Mouse (Mus musculus) heart, adult 18-20 months (tissue): ENCODE measurements around the gene Nuak1. TPM values are rescaled to one million over a fixed set of nuclear protein-coding genes. Genes with fewer than 3 reads are reported as not detected.

ENCODE experiments used
- DNase-seq, 2 experiments: peaks; one replicate each; pipeline ENCODE4 v3.0.0; 2021 to 2022; ENCODE audit warnings: mixed read lengths in 1 of 2
- total RNA-seq, 2 experiments: library from RNA; stranded (reverse); gene quantifications; 2 replicates each; pipeline ENCODE4 v1.2.3; 2021

Nuak1 gene
- total RNA-seq, 2 experiments from 2014 or later = 27.9 to 32.2 TPM

DNA sequence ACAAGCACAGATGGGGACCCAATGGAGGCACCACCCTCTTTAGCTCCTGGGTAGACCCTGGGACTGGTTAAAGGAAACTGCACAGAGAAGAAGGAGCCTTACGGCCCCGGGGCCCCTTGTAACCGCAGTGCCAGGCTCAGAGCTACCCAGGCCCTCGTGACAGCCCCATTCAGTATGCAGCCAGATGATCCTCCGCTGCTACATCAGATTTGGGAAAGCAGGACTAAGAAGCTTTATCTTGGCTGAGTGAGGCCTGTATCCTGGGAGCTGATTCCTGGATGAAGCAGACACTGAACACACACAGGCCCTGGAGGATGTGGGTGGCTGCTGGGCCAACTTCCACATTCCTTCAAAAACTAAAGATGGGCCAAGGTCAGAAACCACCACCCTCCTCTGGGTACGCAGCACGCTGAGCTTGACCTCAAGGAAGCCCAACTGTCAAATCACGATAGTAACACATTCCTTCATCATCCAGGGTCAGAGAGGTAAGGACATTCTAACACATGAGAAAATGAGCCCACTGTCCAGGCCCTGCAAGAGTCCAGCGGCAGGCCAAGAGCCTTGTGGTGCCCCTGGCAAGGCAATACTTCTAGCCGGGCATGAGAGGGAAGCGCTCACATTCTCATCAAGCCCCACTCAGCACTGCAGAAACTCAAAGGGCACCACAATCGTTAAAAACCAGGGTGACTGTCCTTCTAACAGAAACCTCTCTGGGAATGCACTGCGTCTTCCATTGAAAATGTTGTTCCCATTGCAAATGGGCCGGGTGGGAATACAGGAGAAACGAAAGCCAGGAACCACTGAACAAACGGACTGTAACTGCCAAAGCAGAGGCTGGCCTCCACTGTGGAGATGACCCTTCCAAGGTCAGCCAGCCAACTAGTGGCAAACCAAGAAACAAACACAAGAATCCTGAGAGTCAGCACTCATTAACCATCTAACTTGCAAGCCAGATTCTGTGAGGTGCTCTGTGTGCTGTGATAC lies 29.0 kb downstream of the Nuak1 start:
- DNase-seq = peak in 1 of 2 experiments; percentile 53

- peak; percentile 74 to 79 for DNase-seq
These were observed 31.3 kb downstream of the Nuak1 start for GRCm38 (mm10) chr10:84408965-84409660.

DNA sequence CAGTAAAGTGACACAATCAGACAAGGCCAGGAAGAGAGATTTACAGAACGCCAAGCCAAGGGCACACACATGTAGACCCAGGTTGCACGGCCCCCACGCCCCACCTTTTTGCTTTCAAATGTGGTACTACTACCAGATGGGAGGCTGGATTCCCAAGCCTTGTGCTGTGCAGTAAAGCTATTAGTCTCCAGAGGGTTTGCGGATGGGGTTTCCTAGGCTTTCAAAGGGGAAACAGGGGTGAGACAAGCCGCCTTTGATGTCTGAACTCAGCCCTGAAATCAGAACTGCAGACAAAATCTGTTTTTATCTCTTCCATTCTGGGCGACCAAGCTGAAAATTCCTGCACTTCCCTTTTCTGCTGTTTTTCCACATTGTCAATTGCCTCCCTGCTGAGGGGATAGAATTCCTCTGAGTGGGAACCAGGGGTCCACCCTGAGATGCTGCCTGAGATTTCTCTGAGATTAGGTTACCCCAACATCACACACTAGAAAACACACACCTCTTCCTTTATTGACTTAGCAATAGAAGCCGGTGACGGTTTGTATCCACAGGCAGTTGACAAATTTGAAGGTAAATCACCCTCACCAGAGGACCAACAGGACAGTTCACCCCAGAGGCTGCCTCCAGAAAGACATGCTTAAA lies 35.1 kb downstream of the Nuak1 start:
- no peak for DNase-seq

GRCm38 (mm10) chr10:84401907-84402371 lies 38.5 kb downstream of the Nuak1 start:
- DNase-seq = peak in 1 of 2 experiments; percentile 66

- DNase-seq = no peak
These were observed 39.2 kb downstream of the Nuak1 start for GRCm38 (mm10) chr10:84401189-84401588.

DNA sequence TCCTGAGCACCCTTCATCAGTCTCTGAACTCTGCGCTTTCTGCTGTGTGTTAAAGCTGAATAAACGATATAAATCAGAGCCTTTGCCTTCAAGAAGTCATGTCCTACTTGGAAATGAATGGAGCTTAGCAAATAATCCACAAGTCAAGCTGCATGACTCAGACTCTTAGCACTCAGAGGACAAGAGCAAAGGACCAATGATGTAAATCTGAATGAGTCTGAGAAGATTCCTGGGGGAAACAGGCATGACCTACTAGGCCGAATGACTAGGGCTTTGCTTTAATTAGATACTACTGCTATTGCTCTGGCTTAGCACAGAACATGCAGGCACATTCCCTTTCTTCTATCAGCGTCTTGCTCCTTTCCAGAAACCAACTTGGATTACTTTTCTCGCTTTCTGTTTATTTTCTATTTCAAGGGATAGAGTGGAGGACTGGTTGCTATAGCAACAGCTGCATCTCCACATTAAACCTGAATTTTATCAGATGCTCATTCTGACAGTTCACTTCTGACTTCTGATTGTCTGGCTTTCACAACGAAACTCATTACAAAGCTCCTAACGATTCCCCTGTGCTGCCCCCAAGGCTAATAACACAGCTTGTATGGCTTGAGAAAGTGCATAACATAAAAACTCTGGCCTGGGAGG lies 40.2 kb downstream of the Nuak1 start:
- DNase-seq = no peak

DNA sequence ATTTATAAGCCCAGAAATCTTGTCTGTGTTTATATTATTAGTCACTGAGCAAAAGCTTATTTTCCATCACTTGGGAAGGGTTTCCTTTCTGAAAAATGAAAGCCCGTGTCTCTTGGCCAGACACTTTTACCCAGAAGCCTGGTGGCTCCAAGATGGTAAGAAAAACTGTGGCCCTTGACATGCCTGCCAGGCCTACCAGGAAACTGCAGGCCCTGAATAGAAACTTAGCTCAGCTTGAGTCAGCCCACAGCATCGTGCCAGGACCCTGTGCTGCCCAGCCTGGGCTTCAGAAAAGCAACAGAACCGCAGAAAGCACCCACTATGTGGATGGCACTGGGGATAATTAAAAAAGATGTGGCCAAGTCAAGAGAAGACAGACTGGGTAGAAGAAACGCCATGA lies 43.1 kb downstream of the Nuak1 start:
- peak in 1 of 2 experiments; percentile 72 for DNase-seq

- DNase-seq = peak; percentile 74 to 77
These were observed 44.3 kb downstream of the Nuak1 start for GRCm38 (mm10) chr10:84395885-84396659.

DNA sequence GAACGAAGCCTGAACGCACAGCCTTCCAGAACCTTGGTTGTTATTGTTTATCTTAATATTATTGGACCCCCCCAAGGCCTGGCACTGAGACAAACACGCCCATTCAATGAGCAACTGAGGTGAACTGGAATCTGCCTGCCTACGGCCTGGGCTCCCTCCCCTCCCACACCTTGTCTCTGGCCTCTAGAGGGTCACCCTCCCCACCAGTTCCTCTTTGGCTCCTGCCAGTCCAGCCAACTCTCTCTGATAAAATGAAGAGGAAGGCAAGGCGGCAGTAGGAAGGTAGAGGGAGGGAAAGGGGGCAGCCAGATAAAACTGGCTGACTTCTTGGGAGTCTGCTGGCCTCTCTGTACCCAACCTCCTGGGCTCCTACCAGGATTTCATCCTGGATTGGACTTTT lies 45.1 kb downstream of the Nuak1 start:
- DNase-seq = no peak

DNA sequence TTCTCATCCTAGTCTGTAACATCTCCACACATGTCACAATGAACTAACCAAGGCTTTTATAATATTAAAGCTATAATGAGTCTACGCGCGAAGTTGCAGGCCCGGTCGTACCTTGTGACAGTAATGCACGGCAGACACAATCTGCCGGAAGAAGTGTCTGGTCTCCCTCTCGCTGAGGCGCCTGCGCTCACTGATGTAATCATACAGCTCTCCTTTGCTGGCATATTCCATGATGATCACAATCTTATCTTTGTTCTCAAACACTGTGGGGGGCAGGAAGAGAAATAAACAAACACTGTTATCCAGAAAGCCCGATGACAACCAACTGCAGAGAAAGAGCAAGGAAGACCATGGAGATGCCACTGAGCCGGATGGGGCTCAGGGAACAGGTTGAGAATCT lies 46.5 kb downstream of the Nuak1 start:
- no peak for DNase-seq

DNA sequence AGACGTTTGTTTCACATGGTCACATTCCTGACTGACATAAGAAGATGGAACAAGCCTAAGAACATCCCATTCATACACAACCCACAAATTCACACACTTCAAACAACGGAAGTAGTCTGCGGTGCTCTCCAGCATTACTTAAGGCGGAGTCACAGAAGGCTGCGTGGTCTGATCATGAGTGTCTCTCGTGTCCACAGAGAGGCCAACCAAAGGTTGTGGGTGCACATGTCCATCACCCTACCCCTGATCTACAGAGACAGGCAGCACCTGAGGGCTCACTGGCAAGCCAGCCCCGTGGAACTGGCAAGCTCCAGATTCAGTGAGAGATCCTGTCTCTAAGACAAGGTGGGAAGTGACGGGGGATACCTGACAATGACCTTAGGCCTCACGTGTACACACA lies 47.0 kb downstream of the Nuak1 start:
- DNase-seq = no peak

DNA sequence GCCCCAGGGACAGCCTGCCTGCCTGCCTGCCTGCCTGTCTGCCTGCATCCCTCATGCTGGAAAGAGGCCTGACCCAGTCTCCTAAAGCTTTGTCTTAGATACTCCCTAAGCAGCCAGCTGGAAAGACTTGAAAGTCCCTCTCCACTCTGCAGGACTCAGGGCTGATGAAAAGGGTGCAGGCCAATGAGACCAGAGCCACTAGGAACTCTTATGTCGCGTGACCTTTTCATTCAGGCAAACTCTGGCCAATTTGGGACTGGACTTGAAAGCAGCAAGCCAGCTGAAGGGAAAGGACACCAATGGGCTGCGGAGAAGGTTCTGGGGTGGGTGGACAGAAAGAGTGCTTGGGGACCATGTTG lies 47.7 kb downstream of the Nuak1 start:
- no peak for DNase-seq

DNA sequence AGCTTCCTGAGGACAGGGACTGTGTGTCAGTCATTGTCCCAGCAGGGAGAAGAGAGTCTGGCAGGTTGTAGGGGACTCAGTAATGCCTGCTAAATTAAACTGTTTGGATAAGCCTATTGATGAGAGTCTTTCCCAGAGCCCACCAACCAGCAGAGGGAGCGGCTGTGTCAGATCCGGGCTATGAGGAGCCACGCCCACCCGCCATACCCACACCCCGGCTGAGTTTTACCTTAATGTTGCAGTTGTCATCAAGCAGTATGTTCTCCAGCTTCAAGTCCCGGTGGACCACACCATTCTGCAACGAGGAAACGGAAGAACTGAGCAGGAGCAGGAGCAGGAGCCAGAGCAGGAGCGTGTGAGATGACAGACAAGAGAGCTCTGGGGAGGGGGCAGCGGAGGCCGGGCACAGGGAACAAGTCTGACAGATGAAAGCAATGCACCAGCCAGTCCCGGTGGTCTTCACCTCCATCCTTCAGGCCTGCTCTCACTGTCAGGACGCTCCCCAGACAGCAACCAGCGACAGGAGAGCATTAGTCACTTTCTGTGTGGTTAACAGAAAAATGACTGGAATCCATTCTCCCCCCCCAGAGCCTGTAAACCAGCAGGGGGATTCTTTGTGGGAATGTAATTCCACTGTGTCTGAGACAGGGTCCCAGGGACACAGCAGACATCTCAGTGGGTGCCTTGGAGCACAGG lies 48.2 kb downstream of the Nuak1 start:
- DNase-seq = no peak

DNA sequence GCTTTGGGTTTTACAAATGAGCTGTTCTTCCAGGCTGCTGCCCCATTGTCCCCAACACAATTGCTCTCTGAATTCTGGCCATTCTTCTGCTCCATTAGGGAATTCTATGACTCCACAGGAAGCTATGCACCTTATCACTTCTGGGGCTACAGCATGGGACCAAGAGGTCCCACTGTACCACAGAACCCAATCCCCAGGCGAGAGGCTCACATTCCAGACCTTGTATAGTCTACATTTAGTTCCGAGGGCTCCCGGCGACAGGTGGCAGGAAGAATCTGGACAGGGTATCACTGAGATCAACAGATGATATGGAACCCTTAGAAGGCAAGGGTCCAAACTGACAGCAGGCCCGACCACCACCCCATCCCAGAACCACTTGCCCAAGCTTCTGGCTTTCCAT lies 50.7 kb downstream of the Nuak1 start:
- no peak for DNase-seq

- peak; percentile 75 to 84 for DNase-seq
These were observed 51.8 kb downstream of the Nuak1 start for GRCm38 (mm10) chr10:84388357-84389141.

DNA sequence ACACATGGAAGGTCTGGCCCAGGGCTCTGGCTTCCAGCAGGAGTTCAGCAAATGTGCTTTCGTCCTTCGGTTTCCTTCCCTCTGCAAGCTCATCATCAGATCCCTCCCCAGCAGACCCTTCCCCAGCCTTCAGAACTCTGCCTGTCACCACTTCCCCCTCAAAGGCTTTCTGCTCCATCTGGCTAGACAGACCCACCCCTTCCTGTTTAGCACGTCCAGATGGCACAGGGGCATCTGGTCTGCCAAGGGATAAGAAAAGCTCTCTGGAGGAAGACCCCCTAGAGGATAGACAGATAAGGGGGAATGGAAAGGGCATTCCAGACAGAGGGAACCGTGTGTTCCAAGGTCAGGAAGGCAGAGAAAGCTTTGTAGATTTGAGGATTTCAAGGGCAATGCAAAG lies 53.1 kb downstream of the Nuak1 start:
- DNase-seq = peak in 1 of 2 experiments; percentile 37

- DNase-seq = no peak
These were observed 53.7 kb downstream of the Nuak1 start for GRCm38 (mm10) chr10:84386625-84387242.

DNA sequence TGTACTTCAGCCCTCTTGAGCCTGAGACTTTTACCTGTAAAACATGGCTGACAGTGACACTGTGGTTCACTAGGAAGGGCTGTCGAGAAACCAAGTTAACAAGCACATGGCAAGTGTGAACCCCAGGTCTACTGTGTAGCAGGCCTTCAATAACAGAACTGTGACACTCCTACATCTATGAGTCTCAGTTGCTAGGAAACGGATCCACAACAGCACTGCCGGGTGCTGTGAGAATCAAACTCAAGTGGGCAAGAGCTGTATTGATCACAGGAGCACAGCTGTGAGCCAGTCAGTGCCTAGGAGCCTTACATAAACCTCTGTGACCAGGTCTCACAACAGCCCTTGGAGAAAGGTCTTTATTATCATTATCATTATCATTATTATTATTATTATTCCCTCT lies 54.2 kb downstream of the Nuak1 start:
- no peak for DNase-seq

- no peak for DNase-seq
These were observed 55.6 kb downstream of the Nuak1 start for GRCm38 (mm10) chr10:84384761-84385160.
